Mouse (Mus musculus) heart, postnatal 0 days (tissue): ENCODE results near the gene Prm1. TPM values are rescaled to one million over a fixed set of nuclear protein-coding genes. Genes with fewer than 3 reads are reported as not detected.

Experiments
- ATAC-seq: fragments of 200-750 bp; cut with Nextera tagmentation; 2 replicates; pipeline ENCODE4 v1.8.0; 2017; ENCODE audit warnings: low read depth, moderate number of reproducible peaks, moderate library complexity; ENCODE audit not compliant: insufficient read depth
- DNase-seq: peaks from one replicate; pipeline ENCODE4 v3.0.0-alpha.2; 2016; ENCODE audit warnings: low spot score
- H3K27ac ChIP-seq: fragments of 300-500 bp; sonication (generic); 2 replicates; pipeline ENCODE4 v1.5.1; 2014; ENCODE audit warnings: low read depth, mild to moderate bottlenecking
- H3K27me3 ChIP-seq: fragments of 300-500 bp; sonication (generic); 2 replicates; pipeline ENCODE4 v1.6.1; 2014; ENCODE audit warnings: low read length, mixed read lengths; ENCODE audit not compliant: control insufficient read depth, insufficient read depth
- H3K36me3 ChIP-seq: fragments of 300-500 bp; sonication (generic); replicated peaks from 2 replicates; pipeline ENCODE4 v1.6.1; 2014; ENCODE audit warnings: low read length, mixed read lengths; ENCODE audit not compliant: control insufficient read depth, insufficient read depth
- H3K4me1 ChIP-seq: fragments of 300-500 bp; sonication (generic); 2 replicates; pipeline ENCODE4 v1.6.1; 2014; ENCODE audit warnings: antibody characterized with exemption; ENCODE audit not compliant: control insufficient read depth, insufficient read depth
- H3K4me2 ChIP-seq: fragments of 300-500 bp; sonication (generic); 2 replicates; pipeline ENCODE4 v1.6.1; 2014; ENCODE audit warnings: low read depth, mild to moderate bottlenecking, low read length, moderate library complexity
- H3K4me3 ChIP-seq: fragments of 300-500 bp; sonication (generic); 2 replicates; pipeline ENCODE4 v1.5.1; 2014; ENCODE audit warnings: low read depth, low read length
- H3K9ac ChIP-seq: fragments of 300-500 bp; sonication (generic); replicated peaks from 2 replicates; pipeline ENCODE4 v1.6.1; 2014; ENCODE audit warnings: low read depth, low read length, mixed read lengths
- H3K9me3 ChIP-seq: fragments of 300-500 bp; sonication (generic); replicated peaks from 2 replicates; pipeline ENCODE4 v1.6.1; 2016; ENCODE audit warnings: low read length; ENCODE audit not compliant: control insufficient read depth
- CTCF ChIP-seq: IDR thresholded peaks from 2 replicates; pipeline ENCODE4 v1.5.1; 2016; ENCODE audit warnings: antibody characterized with exemption, control low read depth, low read depth
- EP300 ChIP-seq: IDR thresholded peaks from 2 replicates; pipeline ENCODE4 v1.6.1; 2016; ENCODE audit warnings: antibody characterized with exemption, low read depth
- WGBS: fragments of 180-500 bp; shearing (Covaris S2); extraction: QIAGEN DNeasy Blood & Tissue Kit; methylation state at CpG from one replicate; pipeline ENCODE4 v1.1.7; 2014; 5-methylcytosine and 5-hydroxymethylcytosine counted together
- polyA plus RNA-seq: library from polyadenylated mRNA; unstranded; fragments of >200 nt; fragmentation: Nextera tagmentation; extraction: Ambion mirVana; gene quantifications from 2 replicates; pipeline ENCODE4 v1.2.1, GENCODE M21; 2015
- total RNA-seq: library from RNA; depleted of rRNA; stranded (reverse); fragments of >200 nt; gene quantifications from 2 replicates; pipeline ENCODE4 v1.2.3, GENCODE M21; 2014; ENCODE audit warnings: low replicate concordance

Prm1 gene
- total and polyA plus RNA-seq, 2 experiments from 2014 or later, result not detected

GRCm38 (mm10) chr16:10780631-10781120 is 25.0 kb downstream of the Prm1 start:
- H3K4me1 ChIP-seq, result peaks cover 29% of the 10 kb centered on the region; the same call in 1 of the 2 replicates
- no peaks in the 10 kb centered on the region for H3K9me3 ChIP-seq
- H3K4me2 ChIP-seq, result no peak overlapping the region
- H3K27me3 ChIP-seq, result no peaks in the 10 kb centered on the region
- ATAC-seq, result no peak
- no peak overlapping the region for H3K9ac ChIP-seq
- WGBS, result 75% methylated on average over 5 of the region's 5 CpGs
- no peak for DNase-seq
- no peak for TF ChIP-seq CTCF
- TF ChIP-seq EP300, result no peak
- no peak overlapping the region for H3K27ac ChIP-seq
- no peak overlapping the region for H3K4me3 ChIP-seq
- no peaks in the 10 kb centered on the region for H3K36me3 ChIP-seq

- no peaks in the 10 kb centered on the region for H3K9me3 ChIP-seq
- 53% methylated on average over 5 of the region's 5 CpGs for WGBS
- no peak overlapping the region for H3K27ac ChIP-seq
- peak; percentile 11; the same call in 1 of the 2 replicates for ATAC-seq
- no peak overlapping the region for H3K9ac ChIP-seq
- no peaks in the 10 kb centered on the region for H3K36me3 ChIP-seq
- peaks cover 19% of the 10 kb centered on the region; the same call in 1 of the 2 replicates for H3K4me1 ChIP-seq
- TF ChIP-seq CTCF, result no peak
- TF ChIP-seq EP300, result no peak
- no peaks in the 10 kb centered on the region for H3K27me3 ChIP-seq
- peak; percentile 19 for DNase-seq
- H3K4me3 ChIP-seq, result no peak overlapping the region
- H3K4me2 ChIP-seq, result no peak overlapping the region
Observed at GRCm38 (mm10) chr16:10777579-10778160, 28.0 kb downstream of the Prm1 start.

DNA sequence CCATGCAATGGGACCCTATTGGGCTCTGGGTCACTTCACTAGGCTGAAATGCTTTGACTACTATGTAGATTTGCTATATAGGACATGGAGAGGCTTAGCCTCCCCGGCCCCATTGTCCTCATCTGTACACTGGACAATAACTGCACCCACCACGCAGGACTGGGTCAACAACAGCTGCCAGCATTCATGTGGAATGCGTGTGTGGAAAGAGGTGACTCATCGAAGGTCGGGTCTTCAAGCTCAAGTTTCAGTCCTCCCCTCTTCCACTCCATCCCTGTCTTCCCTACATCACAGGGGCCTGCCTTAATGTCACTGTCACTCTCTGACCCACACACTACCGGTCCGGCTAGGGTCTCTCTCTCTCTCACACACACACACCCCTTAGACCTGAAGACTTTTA is 29.3 kb downstream of the Prm1 start:
- no peak overlapping the region for H3K4me2 ChIP-seq
- H3K9me3 ChIP-seq, result no peaks in the 10 kb centered on the region
- H3K36me3 ChIP-seq, result no peaks in the 10 kb centered on the region
- no peak overlapping the region for H3K27ac ChIP-seq
- no peak for TF ChIP-seq CTCF
- TF ChIP-seq EP300, result no peak
- DNase-seq (no peak), ATAC-seq (no peak)
- 0 out of 2 replicates have a peak, but pooled peaks cover 11% of the 10 kb centered on the region for H3K4me1 ChIP-seq
- no peak overlapping the region for H3K9ac ChIP-seq
- 34% methylated on average over 7 of the region's 7 CpGs for WGBS
- H3K4me3 ChIP-seq, result no peak overlapping the region
- no peaks in the 10 kb centered on the region for H3K27me3 ChIP-seq

DNA sequence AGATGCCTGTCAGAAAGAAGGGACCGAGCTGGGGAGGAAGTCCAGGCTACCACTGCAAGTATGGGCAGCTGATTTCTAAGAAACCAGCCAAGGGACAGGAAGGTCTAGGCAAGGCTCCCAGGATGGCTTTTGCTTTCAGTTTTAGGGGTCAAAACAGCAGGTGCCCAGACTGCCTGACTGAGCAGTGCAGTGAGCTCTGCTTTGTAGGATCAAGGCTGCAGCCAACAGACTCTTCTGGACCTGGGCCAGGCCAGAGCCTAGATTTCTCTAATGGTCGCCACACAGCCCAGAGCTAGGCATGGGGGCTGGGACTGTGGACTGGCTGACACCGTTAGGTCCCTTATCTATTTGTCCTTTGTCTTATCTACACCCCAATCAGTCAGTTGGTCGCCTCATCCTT is 30.9 kb downstream of the Prm1 start:
- no peak overlapping the region for H3K4me3 ChIP-seq
- WGBS, result 51% methylated on average over 4 of the region's 4 CpGs
- no peak for DNase-seq
- no peak for TF ChIP-seq CTCF
- no peak for TF ChIP-seq EP300
- no peaks in the 10 kb centered on the region for H3K27me3 ChIP-seq
- no peak overlapping the region for H3K27ac ChIP-seq
- H3K4me2 ChIP-seq, result no peak overlapping the region
- H3K4me1 ChIP-seq, result 0 out of 2 replicates have a peak, but pooled peaks cover 11% of the 10 kb centered on the region
- H3K9ac ChIP-seq, result no peak overlapping the region
- no peak for ATAC-seq
- no peaks in the 10 kb centered on the region for H3K9me3 ChIP-seq
- H3K36me3 ChIP-seq, result no peaks in the 10 kb centered on the region

DNA sequence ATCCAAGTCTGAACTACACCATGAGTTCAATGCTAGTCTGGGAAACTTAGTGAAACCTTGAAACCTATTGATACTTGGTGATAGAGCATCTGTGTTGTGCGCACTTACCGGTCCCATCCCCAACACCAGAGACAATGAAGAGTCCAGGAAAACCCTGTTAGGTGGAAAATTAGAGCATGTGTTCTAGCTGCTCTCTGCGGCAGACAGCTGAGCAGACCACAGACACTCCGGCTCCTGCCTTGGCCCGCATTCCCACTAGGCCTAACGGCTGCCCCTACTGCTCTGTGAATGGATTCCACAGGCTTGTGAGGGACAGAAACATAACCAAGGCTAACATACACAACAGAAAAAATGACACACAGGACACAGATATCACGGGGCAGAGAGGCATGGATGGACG is 32.1 kb downstream of the Prm1 start:
- H3K36me3 ChIP-seq, result no peaks in the 10 kb centered on the region
- H3K9ac ChIP-seq, result no peak overlapping the region
- TF ChIP-seq EP300 (no peak), CTCF (no peak)
- DNase-seq, result no peak
- 0 out of 2 replicates have a peak, but pooled peaks cover 11% of the 10 kb centered on the region for H3K4me1 ChIP-seq
- no peaks in the 10 kb centered on the region for H3K9me3 ChIP-seq
- WGBS, result 81% methylated on average over 8 of the region's 8 CpGs
- no peak overlapping the region for H3K27ac ChIP-seq
- H3K4me3 ChIP-seq, result no peak overlapping the region
- ATAC-seq, result no peak
- H3K4me2 ChIP-seq, result no peak overlapping the region
- no peaks in the 10 kb centered on the region for H3K27me3 ChIP-seq
